Mouse (Mus musculus) intestine, embryonic 16.5 days (tissue): ENCODE measurements around the gene Mydgf. TPM values are rescaled to one million over a fixed set of nuclear protein-coding genes. Genes with fewer than 3 reads are reported as not detected.
A peak's percentile ranks its signal among the peaks of the same experiment; 100 is the strongest.

Source experiments
- ATAC-seq: fragments of 200-750 bp; cut with Nextera tagmentation; 2 replicates; pipeline ENCODE4 v1.8.0; 2017; ENCODE audit warnings: moderate TSS enrichment, moderate library complexity
- H3K27ac ChIP-seq: fragments of 300-500 bp; sonication (generic); 2 replicates; pipeline ENCODE4 v1.5.1; 2014; ENCODE audit warnings: mild to moderate bottlenecking, low read length
- H3K27me3 ChIP-seq: fragments of 300-500 bp; sonication (generic); replicated peaks from 2 replicates; pipeline ENCODE4 v1.6.1; 2014; ENCODE audit warnings: low read length, control low read depth, mixed read lengths; ENCODE audit not compliant: control insufficient read depth, insufficient read depth
- H3K36me3 ChIP-seq: fragments of 300-500 bp; sonication (generic); 2 replicates; pipeline ENCODE4 v1.6.1; 2014; ENCODE audit warnings: low read length, control low read depth; ENCODE audit not compliant: control insufficient read depth, insufficient read depth
- H3K4me1 ChIP-seq: fragments of 300-500 bp; sonication (generic); 2 replicates; pipeline ENCODE4 v1.6.1; 2014; ENCODE audit warnings: low read length, control low read depth, mixed read lengths; ENCODE audit not compliant: control insufficient read depth, insufficient read depth
- H3K4me2 ChIP-seq: fragments of 300-500 bp; sonication (generic); 2 replicates; pipeline ENCODE4 v1.6.1; 2014; ENCODE audit warnings: low read depth, low read length, control low read depth
- H3K4me3 ChIP-seq: fragments of 300-500 bp; sonication (generic); 2 replicates; pipeline ENCODE4 v1.5.1; 2014; ENCODE audit warnings: mild to moderate bottlenecking, low read length
- H3K9ac ChIP-seq: fragments of 300-500 bp; sonication (generic); 2 replicates; pipeline ENCODE4 v1.6.1; 2014; ENCODE audit warnings: low read depth, low read length
- H3K9me3 ChIP-seq: fragments of 300-500 bp; sonication (generic); 2 replicates; pipeline ENCODE4 v1.6.1; 2016; ENCODE audit warnings: low read length, control low read depth; ENCODE audit not compliant: control insufficient read depth
- WGBS: fragments of 180-500 bp; shearing (Covaris S2); extraction: QIAGEN DNeasy Blood & Tissue Kit; methylation state at CpG from one replicate; pipeline ENCODE4 v1.1.7; 2014; 5-methylcytosine and 5-hydroxymethylcytosine counted together
- polyA plus RNA-seq: library from polyadenylated mRNA; unstranded; fragments of >200 nt; fragmentation: Nextera tagmentation; extraction: Ambion mirVana; gene quantifications from 2 replicates; pipeline ENCODE4 v1.2.1, GENCODE M21; 2015

Gene Mydgf
- polyA plus RNA-seq = 119 and 121 TPM in 2 replicates

DNA sequence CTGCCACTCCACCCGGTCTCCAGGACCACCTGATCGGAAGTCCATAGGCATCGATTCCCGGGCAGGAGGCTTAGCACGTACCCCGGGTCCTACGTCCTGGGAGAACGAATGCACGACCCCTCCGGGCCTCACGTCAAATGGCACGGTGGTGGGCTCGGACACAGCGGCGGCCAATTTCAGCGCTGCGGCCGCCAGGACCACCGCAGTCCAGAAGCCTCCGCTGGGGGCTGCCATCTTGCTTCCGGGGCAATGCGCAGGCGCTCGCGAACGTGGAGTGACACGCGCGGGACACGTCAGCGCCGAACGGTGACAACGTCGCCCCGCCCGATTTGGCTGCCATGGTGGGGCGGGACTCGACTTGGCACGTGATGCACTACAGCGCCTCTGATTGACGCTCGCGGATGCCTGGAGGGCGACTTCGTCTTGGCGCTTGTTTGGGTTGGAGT, at the start of gene Mydgf:
Gene Mydgf (minus strand): TSS at position 263 of the 446 bp plus-strand sequence.
- peak within 1 kb of the TSS; percentile 62 for H3K4me2 ChIP-seq
- no peaks in the 10 kb centered on the region for H3K9me3 ChIP-seq
- under 1% methylated on average over 47 of the region's 47 CpGs for WGBS
- H3K36me3 ChIP-seq = peaks cover 14% of the 10 kb centered on the region
- no peaks in the 10 kb centered on the region for H3K27me3 ChIP-seq
- H3K9ac ChIP-seq = peak within 1 kb of the TSS; percentile 90
- H3K4me3 ChIP-seq = peak within 1 kb of the TSS; percentile 81
- peaks cover 16% of the 10 kb centered on the region for H3K4me1 ChIP-seq
- ATAC-seq = peak; percentile 90
- peak within 1 kb of the TSS; percentile 73 for H3K27ac ChIP-seq

GRCm38 (mm10) chr17:56233389-56233788, 49.7 kb upstream of the Mydgf start:
- no peaks in the 10 kb centered on the region for H3K36me3 ChIP-seq
- H3K9ac ChIP-seq = no peak overlapping the region
- H3K4me2 ChIP-seq = no peak overlapping the region; the same call in 1 of the 2 replicates
- peaks cover 3% of the 10 kb centered on the region; the same call in 1 of the 2 replicates for H3K4me1 ChIP-seq
- peak; percentile 43 for ATAC-seq
- H3K27me3 ChIP-seq = no peaks in the 10 kb centered on the region
- no peak overlapping the region for H3K4me3 ChIP-seq
- H3K27ac ChIP-seq = no peak overlapping the region
- 63% methylated on average over 8 of the region's 8 CpGs for WGBS
- no peaks in the 10 kb centered on the region for H3K9me3 ChIP-seq

- H3K36me3 ChIP-seq = no peaks in the 10 kb centered on the region
- H3K4me2 ChIP-seq = no peak overlapping the region
- H3K9me3 ChIP-seq = no peaks in the 10 kb centered on the region
- no peaks in the 10 kb centered on the region for H3K27me3 ChIP-seq
- peaks cover 3% of the 10 kb centered on the region; the same call in 1 of the 2 replicates for H3K4me1 ChIP-seq
- no peak overlapping the region for H3K4me3 ChIP-seq
- no peak for ATAC-seq
- no peak overlapping the region for H3K9ac ChIP-seq
- no peak overlapping the region for H3K27ac ChIP-seq
- WGBS = 60% methylated on average over 10 of the region's 10 CpGs
These were observed 46.2 kb upstream of the Mydgf start for GRCm38 (mm10) chr17:56229943-56230342.

DNA sequence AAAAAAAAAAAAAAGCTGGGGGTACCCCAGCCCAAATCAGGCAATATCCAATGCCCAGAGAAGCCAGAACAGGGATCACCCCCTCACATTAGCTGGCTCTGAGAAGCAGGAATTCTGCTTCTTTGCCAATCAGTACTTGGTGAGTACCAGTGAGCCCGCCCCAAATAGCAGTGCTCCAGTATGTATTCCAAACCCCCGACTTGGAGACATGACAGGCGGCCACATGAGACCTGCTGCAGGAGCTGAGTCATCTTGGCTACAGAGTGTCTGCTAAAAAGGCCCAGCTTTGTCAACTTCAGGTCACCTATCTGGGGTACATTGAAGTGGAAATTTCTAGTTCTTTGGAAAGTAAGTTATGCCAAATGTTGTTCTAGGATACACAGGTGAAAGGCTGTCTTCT, 42.8 kb upstream of the Mydgf start:
- Histone ChIP-seq H3K4me1 (no peaks in the 10 kb centered on the region), H3K4me2 (no peak overlapping the region), H3K4me3 (no peak overlapping the region), H3K27ac (no peak overlapping the region), H3K36me3 (no peaks in the 10 kb centered on the region), H3K9me3 (no peaks in the 10 kb centered on the region), H3K9ac (no peak overlapping the region), H3K27me3 (no peaks in the 10 kb centered on the region)
- ATAC-seq = no peak
- 64% methylated on average over 3 of the region's 3 CpGs for WGBS

GRCm38 (mm10) chr17:56224916-56225315, 41.2 kb upstream of the Mydgf start:
- Histone ChIP-seq H3K4me1 (no peaks in the 10 kb centered on the region), H3K27me3 (no peaks in the 10 kb centered on the region)
- 13% methylated on average over 1 of the region's 1 CpGs for WGBS

GRCm38 (mm10) chr17:56219805-56220204, 36.1 kb upstream of the Mydgf start:
- Histone ChIP-seq H3K4me2 (0 out of 2 replicates have a peak overlapping the region, but pooled peaks have one; percentile 65), H3K36me3 (no peaks in the 10 kb centered on the region; the same call in 1 of the 2 replicates), H3K9me3 (no peaks in the 10 kb centered on the region), H3K4me3 (no peak overlapping the region), H3K27me3 (no peaks in the 10 kb centered on the region), H3K9ac (no peak overlapping the region), H3K4me1 (peaks cover 16% of the 10 kb centered on the region), H3K27ac (no peak overlapping the region)
- no peak for ATAC-seq
- 50% methylated on average over 3 of the region's 3 CpGs for WGBS

More at GRCm38 (mm10) chr17:56224916-56225315, 41.2 kb upstream of the Mydgf start:
- Histone ChIP-seq H3K9ac (no peak overlapping the region), H3K4me3 (no peak overlapping the region), H3K27ac (no peak overlapping the region), H3K9me3 (no peaks in the 10 kb centered on the region), H3K4me2 (no peak overlapping the region), H3K36me3 (no peaks in the 10 kb centered on the region)
- ATAC-seq = no peak

GRCm38 (mm10) chr17:56219251-56219650, 35.5 kb upstream of the Mydgf start:
- 40% methylated on average over 12 of the region's 12 CpGs for WGBS
- no peaks in the 10 kb centered on the region for H3K27me3 ChIP-seq
- peak; percentile 26 for ATAC-seq

DNA sequence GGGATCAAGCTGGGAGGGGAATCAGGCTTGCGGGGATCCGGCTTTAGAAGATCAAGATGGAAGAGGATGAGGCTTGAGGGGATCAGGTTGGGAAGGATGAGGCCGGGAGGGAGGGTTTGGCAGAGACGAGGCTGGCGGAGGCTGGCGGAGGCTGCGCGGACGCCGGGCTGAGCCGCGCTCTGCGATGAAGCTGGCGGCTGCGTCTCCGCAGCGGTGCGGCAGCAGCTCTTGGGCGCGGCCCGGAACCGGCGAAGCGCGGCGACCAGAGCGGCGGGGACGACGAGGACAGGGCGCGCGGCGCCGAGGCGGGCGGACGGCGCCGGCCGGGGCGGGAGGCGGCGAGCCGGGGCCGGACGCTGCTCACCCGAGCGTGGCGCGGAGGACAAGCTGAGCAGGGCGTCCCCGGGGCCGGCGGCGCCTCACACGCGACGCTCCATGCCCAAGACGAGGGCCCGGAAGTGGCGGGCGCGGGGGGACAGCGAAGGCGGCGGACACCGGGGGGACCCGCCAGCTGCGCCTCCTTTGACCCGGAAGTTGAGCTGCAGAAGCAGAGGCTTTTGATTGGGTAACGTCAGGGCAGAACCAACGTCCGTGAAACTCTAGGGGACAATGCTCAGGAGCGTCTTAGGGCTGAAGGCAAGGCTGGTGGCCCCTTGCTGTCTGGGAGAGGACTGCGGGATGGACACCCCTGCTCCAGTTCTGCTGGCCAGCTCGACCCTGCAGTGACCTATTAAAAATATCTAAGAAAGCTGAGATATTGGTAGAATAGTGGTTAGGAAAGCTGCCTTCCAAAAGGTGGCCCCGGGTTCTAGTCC, 34.9 kb upstream of the Mydgf start, which contains the start of gene Dpp9:
Gene Dpp9 (minus strand): TSS at position 529 of the 815 bp plus-strand sequence.
- no peaks in the 10 kb centered on the region for H3K27me3 ChIP-seq

More at GRCm38 (mm10) chr17:56219251-56219650, 35.5 kb upstream of the Mydgf start:
- Histone ChIP-seq H3K4me1 (peaks cover 16% of the 10 kb centered on the region), H3K4me2 (peak overlapping the region; percentile 65), H3K9ac (peak overlapping the region; percentile 92), H3K36me3 (no peaks in the 10 kb centered on the region; the same call in 1 of the 2 replicates), H3K27ac (peak overlapping the region; percentile 74), H3K4me3 (peak overlapping the region; percentile 84), H3K9me3 (no peaks in the 10 kb centered on the region)

DNA sequence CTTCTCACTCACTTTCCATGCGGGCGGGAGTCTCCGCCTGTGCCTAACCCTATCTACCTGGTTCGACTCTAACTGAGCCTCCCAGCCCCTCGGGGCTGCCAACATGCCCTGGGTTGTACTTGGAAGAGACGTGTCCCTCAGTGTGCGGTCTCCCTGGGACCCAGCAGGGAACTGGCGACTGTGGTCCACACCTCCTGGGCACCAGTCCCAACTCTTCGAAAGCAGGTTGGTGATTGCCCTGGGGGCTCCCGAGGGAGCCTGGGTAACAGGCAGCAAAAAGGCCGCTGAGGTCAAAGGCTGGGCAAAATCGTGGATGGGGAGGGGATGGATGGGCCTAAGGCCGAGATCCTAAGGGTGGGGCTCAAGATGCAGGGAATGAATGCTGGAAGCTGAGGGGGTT, 34.0 kb upstream of the Mydgf start:
- peak overlapping the region; percentile 92 for H3K9ac ChIP-seq
- peaks cover 3% of the 10 kb centered on the region; the same call in 1 of the 2 replicates for H3K36me3 ChIP-seq
- H3K4me1 ChIP-seq = peaks cover 16% of the 10 kb centered on the region
- H3K27ac ChIP-seq = no peak overlapping the region
- ATAC-seq = no peak
- H3K4me3 ChIP-seq = peak overlapping the region; percentile 84
- H3K27me3 ChIP-seq = no peaks in the 10 kb centered on the region
- H3K4me2 ChIP-seq = peak overlapping the region; percentile 87
- 67% methylated on average over 13 of the region's 13 CpGs for WGBS
- no peaks in the 10 kb centered on the region for H3K9me3 ChIP-seq

More for the DNA sequence above, 34.9 kb upstream of the Mydgf start, which contains the start of gene Dpp9:
- Histone ChIP-seq H3K9me3 (no peaks in the 10 kb centered on the region), H3K9ac (peak within 1 kb of the TSS; percentile 92), H3K36me3 (no peaks in the 10 kb centered on the region; the same call in 1 of the 2 replicates), H3K27ac (peak within 1 kb of the TSS; percentile 82), H3K4me1 (peaks cover 16% of the 10 kb centered on the region), H3K4me2 (peak within 1 kb of the TSS; percentile 87), H3K4me3 (peak within 1 kb of the TSS; percentile 84)
- peak; percentile 99 for ATAC-seq
- WGBS = under 1% methylated on average over 77 of the region's 78 CpGs
